Mouse (Mus musculus): ENCODE measurements around the gene Clip2.

- TF ChIP-seq CTCF (IDR thresholded peaks at IDR 0.05; ENCODE audit: borderline replicate concordance, insufficient read depth, low read depth, low read length) (no peak), POLR2A (IDR thresholded peaks at IDR 0.05; ENCODE audit: borderline replicate concordance, insufficient read depth, low read length) (no peak)
Observed at GRCm38 (mm10) chr5:134488596-134488995, 63.6 kb downstream of the Clip2 start.
